Mouse (Mus musculus): ENCODE measurements around the gene Gpr19. TPM values are rescaled to one million over a fixed set of nuclear protein-coding genes. Genes with fewer than 3 reads are reported as not detected.

The Gpr19 gene
- polyA plus RNA-seq, 1 experiment: 15.6 TPM

DNA sequence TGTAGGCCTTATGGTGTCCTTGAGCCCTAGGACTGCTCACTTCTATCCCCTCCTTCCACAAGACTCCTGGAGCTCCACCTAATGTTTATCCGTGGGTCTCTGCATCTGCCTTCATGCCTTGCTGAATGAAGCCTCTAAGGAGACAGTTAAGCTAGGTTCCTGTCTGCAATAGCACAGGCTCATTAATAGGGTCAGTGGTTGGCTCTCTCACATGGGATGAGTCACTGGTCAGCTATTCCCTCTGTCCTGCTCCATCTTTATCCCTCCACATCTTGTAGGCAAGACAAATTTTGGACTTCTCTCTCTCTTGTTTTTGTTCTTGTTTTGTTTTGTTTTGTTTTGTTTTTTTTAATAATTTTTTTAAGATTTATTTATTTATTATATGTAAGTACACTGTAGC is 7.4 kb upstream of the Gpr19 start:
- Histone ChIP-seq H3K27me3 (ENCODE audit: control insufficient read depth, insufficient read depth, low read length) (no peaks in the 10 kb centered on the region), H3K4me3 (ENCODE audit: control insufficient read depth, insufficient read depth, low read length) (no peak overlapping the region), H3K27ac (ENCODE audit: control insufficient read depth, insufficient read depth, low read length) (no peak overlapping the region), H3K4me1 (replicated peaks; ENCODE audit: control insufficient read depth, insufficient read depth, low read length) (no peaks in the 10 kb centered on the region), H3K36me3 (ENCODE audit: control insufficient read depth, insufficient read depth, low read length) (no peaks in the 10 kb centered on the region)
- no peak for TF ChIP-seq POLR2A (IDR thresholded peaks at IDR 0.05; ENCODE audit: control insufficient read depth, extremely low read depth, insufficient read depth, low read length, poor library complexity)
- no peak for TF ChIP-seq CTCF (IDR thresholded peaks at IDR 0.05; ENCODE audit: borderline replicate concordance, control insufficient read depth, extremely low read depth, insufficient read depth, low read length, poor library complexity)
- no peak for DNase-seq
- WGBS: 88% methylated on average over 1 of the region's 1 CpGs

DNA sequence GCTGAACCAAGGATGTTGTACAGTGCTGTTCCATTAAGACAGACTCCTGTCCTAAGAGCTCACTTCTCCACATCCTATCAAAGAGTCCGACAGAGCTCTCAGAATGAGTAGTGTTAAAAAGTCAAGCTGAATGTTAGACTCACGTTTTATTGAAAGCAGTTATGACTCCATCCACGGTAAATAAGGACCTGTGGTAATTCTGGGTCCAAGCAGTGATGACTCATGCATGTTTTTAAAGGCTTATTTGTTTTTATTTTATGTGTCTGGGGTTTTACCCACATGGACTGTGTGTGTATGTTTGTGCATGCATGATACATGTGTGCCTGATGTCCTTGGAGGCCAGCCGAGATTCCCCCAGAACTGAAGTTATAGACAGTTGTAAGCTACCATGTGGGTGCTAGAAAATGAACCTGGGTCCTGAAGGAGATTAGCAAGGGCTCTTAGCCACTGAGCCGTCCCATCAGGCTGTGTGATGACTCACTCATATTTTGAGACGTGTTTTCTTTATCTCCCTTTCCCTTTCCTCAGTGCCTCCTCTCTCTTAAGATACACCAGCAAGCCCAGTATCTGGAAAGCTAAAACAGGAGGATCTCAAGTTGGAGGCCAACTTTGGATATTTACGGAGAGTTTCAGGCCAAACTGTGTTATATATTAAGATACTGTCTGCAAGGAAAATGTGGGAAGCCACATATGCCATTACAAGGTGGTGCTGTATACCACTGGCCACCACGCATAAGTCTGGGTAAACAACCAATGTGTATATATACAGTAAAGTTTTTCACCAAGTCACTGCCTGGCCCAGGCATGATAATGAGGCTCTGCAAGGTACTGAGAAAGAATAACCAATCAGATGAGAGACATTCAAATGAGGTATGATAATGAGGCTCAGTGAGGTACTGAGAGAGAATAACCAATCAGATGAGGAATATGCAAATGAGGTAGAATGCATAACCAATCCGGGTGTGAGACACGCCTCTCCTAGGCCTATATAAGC is 5.8 kb upstream of the Gpr19 start:
- WGBS: 97% methylated on average over 10 of the region's 10 CpGs
- no peak for DNase-seq

DNA sequence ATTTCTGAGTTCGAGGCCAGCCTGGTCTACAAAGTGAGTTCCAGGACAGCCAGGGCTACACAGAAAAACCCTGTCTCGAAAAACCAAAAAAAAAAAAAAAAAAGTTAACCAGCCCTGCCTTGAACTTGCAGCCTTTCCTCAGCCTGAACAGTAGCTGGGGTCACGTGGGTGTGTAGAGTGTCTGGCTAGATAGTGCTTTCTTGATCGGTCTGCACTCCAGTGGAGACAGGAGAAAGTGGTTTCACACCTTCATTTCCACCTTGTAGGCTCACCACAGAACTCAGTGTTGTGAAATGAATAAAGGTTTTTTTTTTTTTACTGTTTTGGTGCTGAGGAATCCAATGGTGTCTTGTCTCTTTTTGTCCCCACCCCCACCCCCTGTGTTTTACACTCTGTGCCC is 5.0 kb upstream of the Gpr19 start:
- Histone ChIP-seq H3K27me3 (ENCODE audit: control insufficient read depth, insufficient read depth, low read length) (no peaks in the 10 kb centered on the region), H3K4me3 (ENCODE audit: control insufficient read depth, insufficient read depth, low read length) (no peak overlapping the region), H3K36me3 (ENCODE audit: control insufficient read depth, insufficient read depth, low read length) (no peaks in the 10 kb centered on the region), H3K27ac (ENCODE audit: control insufficient read depth, insufficient read depth, low read length) (no peak overlapping the region), H3K4me1 (replicated peaks; ENCODE audit: control insufficient read depth, insufficient read depth, low read length) (peaks cover 3% of the 10 kb centered on the region)
- DNase-seq: no peak
- WGBS: 85% methylated on average over 4 of the region's 4 CpGs
- TF ChIP-seq POLR2A (IDR thresholded peaks at IDR 0.05; ENCODE audit: control insufficient read depth, extremely low read depth, insufficient read depth, low read length, poor library complexity) (no peak), CTCF (IDR thresholded peaks at IDR 0.05; ENCODE audit: borderline replicate concordance, control insufficient read depth, extremely low read depth, insufficient read depth, low read length, poor library complexity) (no peak)

More for the DNA sequence above, 5.8 kb upstream of the Gpr19 start:
- no peak overlapping the region for H3K4me3 ChIP-seq (ENCODE audit: control insufficient read depth, insufficient read depth, low read length)
- H3K36me3 ChIP-seq (ENCODE audit: control insufficient read depth, insufficient read depth, low read length): no peaks in the 10 kb centered on the region
- H3K27me3 ChIP-seq (ENCODE audit: control insufficient read depth, insufficient read depth, low read length): no peaks in the 10 kb centered on the region
- no peak for TF ChIP-seq CTCF (IDR thresholded peaks at IDR 0.05; ENCODE audit: borderline replicate concordance, control insufficient read depth, extremely low read depth, insufficient read depth, low read length, poor library complexity)
- TF ChIP-seq POLR2A (IDR thresholded peaks at IDR 0.05; ENCODE audit: control insufficient read depth, extremely low read depth, insufficient read depth, low read length, poor library complexity): no peak
- H3K4me1 ChIP-seq (replicated peaks; ENCODE audit: control insufficient read depth, insufficient read depth, low read length): peaks cover 3% of the 10 kb centered on the region
- no peak overlapping the region for H3K27ac ChIP-seq (ENCODE audit: control insufficient read depth, insufficient read depth, low read length)

DNA sequence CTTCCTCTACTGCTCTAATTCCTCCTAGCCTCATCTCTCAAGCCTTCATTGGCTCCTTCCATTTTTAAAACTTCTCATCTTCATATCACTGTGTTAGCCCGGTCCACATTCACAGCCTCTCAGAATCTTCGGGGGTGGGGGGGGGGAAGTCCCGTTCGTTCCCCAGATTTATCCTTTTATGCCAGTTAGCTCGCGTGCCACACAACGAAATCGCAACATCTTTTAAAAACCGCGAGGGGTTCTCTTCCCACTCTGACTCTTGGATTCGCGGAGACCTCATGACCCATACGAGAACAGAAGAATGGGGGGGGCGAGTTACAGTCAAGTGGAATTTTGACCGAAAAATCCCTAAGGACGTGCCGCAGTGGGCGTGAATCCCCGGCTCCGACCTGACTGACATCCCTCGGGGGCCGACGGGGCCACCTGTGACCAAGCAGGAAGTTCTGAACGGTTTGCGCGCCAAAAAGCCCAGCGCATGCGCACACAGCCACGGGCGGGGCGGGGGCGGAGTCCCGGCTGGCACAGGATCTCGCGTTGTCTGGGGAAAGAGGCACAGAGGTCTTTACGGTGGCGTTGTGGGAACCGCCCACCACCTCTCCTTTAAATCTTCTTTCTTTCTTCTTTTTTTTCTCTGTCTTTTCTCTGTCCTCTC is 809 bp downstream of the Gpr19 start:
- H3K4me3 ChIP-seq (ENCODE audit: control insufficient read depth, insufficient read depth, low read length): peak overlapping the region; percentile 89
- H3K27ac ChIP-seq (ENCODE audit: control insufficient read depth, insufficient read depth, low read length): peak overlapping the region; percentile 97
- H3K27me3 ChIP-seq (ENCODE audit: control insufficient read depth, insufficient read depth, low read length): no peaks in the 10 kb centered on the region
- DNase-seq: peak; percentile 99
- H3K4me1 ChIP-seq (replicated peaks; ENCODE audit: control insufficient read depth, insufficient read depth, low read length): peaks cover 7% of the 10 kb centered on the region
- no peaks in the 10 kb centered on the region for H3K36me3 ChIP-seq (ENCODE audit: control insufficient read depth, insufficient read depth, low read length)
- TF ChIP-seq CTCF (IDR thresholded peaks at IDR 0.05; ENCODE audit: borderline replicate concordance, control insufficient read depth, extremely low read depth, insufficient read depth, low read length, poor library complexity) (no peak), POLR2A (IDR thresholded peaks at IDR 0.05; ENCODE audit: control insufficient read depth, extremely low read depth, insufficient read depth, low read length, poor library complexity) (peak; percentile 99)
- under 1% methylated on average over 38 of the region's 38 CpGs for WGBS

DNA sequence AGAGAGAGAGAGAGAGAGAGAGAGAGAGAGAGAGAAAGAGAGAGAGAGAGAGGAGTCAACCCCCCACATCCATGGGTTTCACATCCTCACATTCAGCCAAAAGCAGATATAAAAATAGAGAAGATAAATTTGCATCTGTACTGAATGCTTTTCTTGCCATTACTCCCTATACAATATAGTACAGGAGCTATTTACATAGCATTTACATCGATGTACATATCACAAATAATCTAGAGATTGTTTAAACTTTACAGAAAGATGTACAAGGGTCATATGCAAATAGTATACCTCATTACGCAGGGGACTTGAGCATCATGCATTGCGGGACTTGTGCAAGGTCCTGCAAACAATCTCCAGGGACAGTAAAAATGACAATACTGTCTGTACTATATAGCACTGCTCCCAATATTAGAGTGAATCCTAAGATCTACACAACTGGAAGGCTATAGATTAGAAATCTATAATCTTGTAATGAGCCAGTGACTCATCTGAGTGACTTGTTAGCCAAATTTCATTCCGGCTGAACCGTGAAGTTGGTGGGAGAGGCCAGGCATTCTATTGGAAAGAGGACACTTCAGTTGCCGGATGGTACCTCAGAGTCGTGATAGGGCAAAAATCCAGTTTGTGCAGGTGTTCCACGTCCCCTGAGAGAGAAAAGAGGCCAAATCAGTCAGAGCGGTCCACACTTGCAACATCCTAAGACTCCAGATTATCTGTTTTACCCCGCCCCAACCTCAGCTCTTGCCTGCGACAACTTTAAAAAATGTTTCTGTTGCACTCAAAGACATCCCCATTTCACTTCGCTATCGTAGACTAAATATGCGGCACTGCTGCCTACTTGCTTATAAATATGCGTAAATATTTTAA is 1.6 kb downstream of the Gpr19 start:
- H3K27ac ChIP-seq (ENCODE audit: control insufficient read depth, insufficient read depth, low read length): no peak overlapping the region

DNA sequence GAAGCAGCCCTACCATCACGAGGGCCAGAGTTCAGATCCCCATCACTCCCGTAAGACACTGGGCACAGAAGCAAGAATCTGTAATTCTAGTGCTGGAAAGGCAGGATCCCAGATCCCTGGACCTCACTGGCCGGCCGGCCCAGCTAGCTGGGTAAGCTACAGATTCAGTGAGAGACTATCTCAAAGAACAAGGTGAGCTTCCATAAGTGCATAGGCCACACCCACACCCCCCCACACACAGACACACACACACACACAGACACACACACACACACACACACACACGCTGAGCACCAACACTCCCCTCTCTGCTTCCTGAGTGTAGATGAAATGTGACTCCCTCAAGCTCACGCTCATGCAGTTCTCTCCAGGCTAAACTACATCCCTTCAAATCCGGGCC is 7.9 kb downstream of the Gpr19 start:
- TF ChIP-seq POLR2A (IDR thresholded peaks at IDR 0.05; ENCODE audit: control insufficient read depth, extremely low read depth, insufficient read depth, low read length, poor library complexity) (no peak), CTCF (IDR thresholded peaks at IDR 0.05; ENCODE audit: borderline replicate concordance, control insufficient read depth, extremely low read depth, insufficient read depth, low read length, poor library complexity) (no peak)
- Histone ChIP-seq H3K27ac (ENCODE audit: control insufficient read depth, insufficient read depth, low read length) (no peak overlapping the region), H3K4me3 (ENCODE audit: control insufficient read depth, insufficient read depth, low read length) (no peak overlapping the region), H3K36me3 (ENCODE audit: control insufficient read depth, insufficient read depth, low read length) (no peaks in the 10 kb centered on the region), H3K27me3 (ENCODE audit: control insufficient read depth, insufficient read depth, low read length) (no peaks in the 10 kb centered on the region), H3K4me1 (replicated peaks; ENCODE audit: control insufficient read depth, insufficient read depth, low read length) (peaks cover 7% of the 10 kb centered on the region)
- DNase-seq: no peak
- WGBS: 94% methylated on average over 7 of the region's 7 CpGs

More for the DNA sequence above, 1.6 kb downstream of the Gpr19 start:
- peak overlapping the region; percentile 2 for H3K4me3 ChIP-seq (ENCODE audit: control insufficient read depth, insufficient read depth, low read length)
- no peak for DNase-seq
- no peaks in the 10 kb centered on the region for H3K27me3 ChIP-seq (ENCODE audit: control insufficient read depth, insufficient read depth, low read length)
- no peaks in the 10 kb centered on the region for H3K36me3 ChIP-seq (ENCODE audit: control insufficient read depth, insufficient read depth, low read length)
- H3K4me1 ChIP-seq (replicated peaks; ENCODE audit: control insufficient read depth, insufficient read depth, low read length): peaks cover 7% of the 10 kb centered on the region
- WGBS: 40% methylated on average over 15 of the region's 15 CpGs
- TF ChIP-seq CTCF (IDR thresholded peaks at IDR 0.05; ENCODE audit: borderline replicate concordance, control insufficient read depth, extremely low read depth, insufficient read depth, low read length, poor library complexity): no peak
- TF ChIP-seq POLR2A (IDR thresholded peaks at IDR 0.05; ENCODE audit: control insufficient read depth, extremely low read depth, insufficient read depth, low read length, poor library complexity): no peak
